Mouse (Mus musculus) heart, adult 2 months (tissue): Measurements from ENCODE around the gene Il1r1.

Source experiments
- CTCF ChIP-seq: fragments of 200-600 bp; IDR thresholded peaks from 2 replicates; pipeline ENCODE4 v1.8.1; 2022; ENCODE audit warnings: antibody characterized with exemption, mild to moderate bottlenecking, moderate library complexity
- POLR2A ChIP-seq: fragments of 200-500 bp; IDR thresholded peaks from 2 replicates; pipeline ENCODE4 v1.6.1; 2011; ENCODE audit warnings: mild to moderate bottlenecking, low read depth, low read length, control low read depth; ENCODE audit not compliant: insufficient read depth

DNA sequence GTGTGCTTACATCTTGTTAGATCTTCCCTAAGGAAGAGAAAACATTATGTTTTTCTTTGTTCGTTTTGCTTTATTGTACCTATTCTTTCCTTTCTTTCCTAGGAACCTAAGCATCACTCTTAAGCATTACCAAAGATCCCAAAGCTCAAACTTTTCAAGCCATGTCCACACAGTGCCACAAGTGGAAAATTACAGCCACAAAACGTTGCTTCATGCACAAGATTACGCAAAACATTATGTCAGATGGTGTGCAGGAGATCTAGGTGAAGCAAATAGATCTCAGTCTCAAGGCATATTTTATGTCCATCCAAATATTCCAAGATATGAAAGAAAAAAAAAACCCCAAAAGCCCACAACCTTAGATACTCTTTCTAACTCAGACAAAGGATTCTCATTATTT lies 4.2 kb downstream of the Il1r1 start:
- no peak for TF ChIP-seq POLR2A
- TF ChIP-seq CTCF, result no peak
